Mouse (Mus musculus) R1 (cell line): Measurements from ENCODE around the gene Gm7030.
A peak's percentile ranks its signal among the peaks of the same experiment; 100 is the strongest.
"Not testable (repeated sequence)": the region's sequence is repeated elsewhere in the genome, so short reads cannot be mapped to it uniquely, and the experiment has no call there.

Experiments used
- DNase-seq: peaks from one replicate; pipeline ENCODE4 v3.0.0-alpha.2; 2018; ENCODE audit warnings: low read depth, low spot score

The Gm7030 gene

GRCm38 (mm10) chr17:36082519-36083232, 46.5 kb downstream of the Gm7030 start:
- not testable (repeated sequence) for DNase-seq

- not testable (repeated sequence) for DNase-seq
Observed at GRCm38 (mm10) chr17:36081901-36082300, 47.3 kb downstream of the Gm7030 start.

DNA sequence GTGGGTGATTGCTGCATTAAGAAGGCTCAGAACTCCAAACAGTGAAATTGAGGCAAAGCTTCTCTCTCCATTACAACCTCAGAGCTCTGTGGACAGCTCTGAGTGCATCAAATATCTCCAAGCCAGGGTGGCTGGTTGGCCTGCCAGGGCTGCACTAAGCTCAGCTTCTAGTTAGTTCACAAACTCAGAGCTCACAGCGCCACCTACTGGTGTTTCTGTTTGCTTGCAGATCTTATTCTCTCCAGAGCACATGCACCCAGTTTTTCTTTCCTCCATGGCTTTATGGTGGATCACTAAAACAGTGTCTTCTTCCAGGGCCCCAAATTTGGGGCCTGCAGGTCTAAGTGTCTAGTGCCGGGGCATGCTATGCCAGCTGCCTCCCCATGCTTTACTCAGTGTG, 68.4 kb downstream of the Gm7030 start:
- DNase-seq: peak; percentile 93
